Mouse (Mus musculus) heart, embryonic 16.5 days (tissue): ENCODE data around the gene Ccdc24. TPM values are rescaled to one million over a fixed set of nuclear protein-coding genes. Genes with fewer than 3 reads are reported as not detected.

ENCODE experiments used
- ATAC-seq: fragments of 200-750 bp; cut with Nextera tagmentation; replicated peaks from 2 replicates; pipeline ENCODE4 v1.8.0; 2017; ENCODE audit warnings: moderate number of reproducible peaks; ENCODE audit not compliant: insufficient read depth, low FRiP score; ENCODE audit errors: extremely low read depth
- H3K27ac ChIP-seq: fragments of 300-500 bp; sonication (generic); 2 replicates; pipeline ENCODE4 v1.5.1; 2014; ENCODE audit warnings: mild to moderate bottlenecking, low read length, control low read depth, moderate library complexity
- H3K27me3 ChIP-seq: fragments of 300-500 bp; sonication (generic); 2 replicates; pipeline ENCODE4 v1.6.1; 2014; ENCODE audit warnings: low read length, mixed read lengths; ENCODE audit not compliant: control insufficient read depth, insufficient read depth
- H3K36me3 ChIP-seq: fragments of 300-500 bp; sonication (generic); 2 replicates; pipeline ENCODE4 v1.6.1; 2014; ENCODE audit not compliant: control insufficient read depth, insufficient read depth
- H3K4me1 ChIP-seq: fragments of 300-500 bp; sonication (generic); 2 replicates; pipeline ENCODE4 v1.6.1; 2014; ENCODE audit warnings: low read length, mixed read lengths; ENCODE audit not compliant: control insufficient read depth, insufficient read depth
- H3K4me2 ChIP-seq: fragments of 300-500 bp; sonication (generic); 2 replicates; pipeline ENCODE4 v1.6.1; 2014; ENCODE audit warnings: low read depth, mild to moderate bottlenecking, control low read depth, low read length
- H3K4me3 ChIP-seq: fragments of 300-500 bp; sonication (generic); 2 replicates; pipeline ENCODE4 v1.5.1; 2014; ENCODE audit warnings: mild to moderate bottlenecking, control low read depth, low read length
- H3K9ac ChIP-seq: fragments of 300-500 bp; sonication (generic); 2 replicates; pipeline ENCODE4 v1.6.1; 2014; ENCODE audit warnings: low read length, control low read depth
- H3K9me3 ChIP-seq: fragments of 300-500 bp; sonication (generic); replicated peaks from 2 replicates; pipeline ENCODE4 v1.6.1; 2016; ENCODE audit warnings: low read length; ENCODE audit not compliant: control insufficient read depth
- WGBS: fragments of 180-500 bp; shearing (Covaris S2); extraction: QIAGEN DNeasy Blood & Tissue Kit; methylation state at CpG from one replicate; pipeline ENCODE4 v1.1.7; 2014; 5-methylcytosine and 5-hydroxymethylcytosine counted together
- polyA plus RNA-seq: library from polyadenylated mRNA; unstranded; fragments of >200 nt; fragmentation: Nextera tagmentation; extraction: Ambion mirVana; gene quantifications from 2 replicates; pipeline ENCODE4 v1.2.1, GENCODE M21; 2015

Ccdc24 gene
- polyA plus RNA-seq, 1 experiment from 2014 or later = 0.51 TPM

DNA sequence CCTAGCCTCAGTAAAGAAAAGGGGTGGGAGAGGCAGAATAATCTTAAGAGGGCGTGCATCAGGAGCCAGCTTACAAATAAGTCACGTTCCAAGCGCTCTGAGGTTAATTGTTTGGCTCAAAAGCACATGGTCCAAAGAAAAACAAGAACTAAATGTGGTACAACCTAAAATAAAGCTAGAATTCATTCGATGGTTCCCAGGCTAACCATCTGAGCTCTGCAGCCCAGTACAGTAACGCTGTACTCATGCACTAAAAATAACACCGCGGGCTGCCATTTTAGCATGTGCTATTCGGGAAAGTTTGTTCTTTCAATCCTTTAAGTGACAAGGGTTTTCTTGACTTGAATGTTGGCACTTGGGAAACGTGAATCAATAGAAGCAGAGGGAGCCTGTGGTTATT, 11.8 kb downstream of the Ccdc24 start:
- no peak overlapping the region for H3K4me3 ChIP-seq
- H3K27me3 ChIP-seq = no peaks in the 10 kb centered on the region
- 75% methylated on average over 9 of the region's 9 CpGs for WGBS
- H3K4me1 ChIP-seq = no peaks in the 10 kb centered on the region; the same call in 1 of the 2 replicates
- no peak for ATAC-seq
- H3K9me3 ChIP-seq = no peaks in the 10 kb centered on the region
- no peaks in the 10 kb centered on the region for H3K36me3 ChIP-seq
- H3K27ac ChIP-seq = no peak overlapping the region
- no peak overlapping the region for H3K4me2 ChIP-seq
- no peak overlapping the region for H3K9ac ChIP-seq

DNA sequence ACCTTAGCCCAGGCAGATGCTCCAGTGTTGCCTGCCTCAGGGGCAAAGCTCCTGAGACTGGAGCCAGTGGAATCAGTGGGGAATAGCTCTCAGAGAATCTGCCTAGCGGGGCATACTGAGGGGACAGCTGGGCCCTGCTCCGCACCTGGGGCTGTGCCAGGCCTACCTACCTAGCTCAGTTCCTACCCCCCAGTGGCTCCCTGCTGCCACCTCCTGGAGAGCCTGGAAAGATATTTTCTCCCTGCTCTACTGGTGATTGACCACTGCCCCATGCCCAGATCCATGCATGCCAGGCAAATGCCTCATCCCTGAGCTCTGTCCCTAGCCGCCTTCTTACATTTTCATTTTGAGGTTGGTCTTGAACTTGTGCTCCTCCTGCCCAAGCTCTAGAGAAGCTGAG, 13.6 kb downstream of the Ccdc24 start:
- Histone ChIP-seq H3K27ac (no peak overlapping the region), H3K9me3 (no peaks in the 10 kb centered on the region), H3K9ac (no peak overlapping the region), H3K36me3 (no peaks in the 10 kb centered on the region), H3K4me1 (peaks cover 7% of the 10 kb centered on the region; the same call in 1 of the 2 replicates), H3K4me3 (no peak overlapping the region), H3K27me3 (no peaks in the 10 kb centered on the region), H3K4me2 (no peak overlapping the region)
- WGBS = 71% methylated on average over 3 of the region's 3 CpGs
- ATAC-seq = no peak

DNA sequence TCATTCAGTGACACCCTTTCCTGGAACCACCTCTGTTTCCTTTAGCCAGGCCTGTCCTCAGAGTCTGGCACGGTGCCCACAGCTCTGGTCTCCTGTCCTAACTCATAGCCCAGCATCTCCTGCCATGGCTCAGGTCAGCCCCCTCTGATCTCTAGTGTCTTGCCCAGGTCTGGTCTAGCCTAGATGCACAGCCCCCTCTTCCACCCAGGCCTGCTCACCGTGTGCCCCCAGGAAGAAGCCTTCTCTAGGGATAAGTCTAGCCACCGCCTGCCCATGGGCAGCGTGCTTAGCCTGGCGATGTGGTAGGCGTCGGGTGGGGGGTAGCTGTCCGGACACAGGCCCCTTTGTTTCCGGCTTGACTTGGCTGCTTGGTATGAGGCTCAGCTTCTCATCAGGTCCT, 17.2 kb downstream of the Ccdc24 start:
- no peak for ATAC-seq
- Histone ChIP-seq H3K4me1 (peaks cover 7% of the 10 kb centered on the region; the same call in 1 of the 2 replicates), H3K4me2 (no peak overlapping the region), H3K27ac (no peak overlapping the region), H3K27me3 (no peaks in the 10 kb centered on the region), H3K36me3 (no peaks in the 10 kb centered on the region), H3K9me3 (no peaks in the 10 kb centered on the region), H3K9ac (no peak overlapping the region), H3K4me3 (no peak overlapping the region)
- WGBS = 74% methylated on average over 9 of the region's 9 CpGs

DNA sequence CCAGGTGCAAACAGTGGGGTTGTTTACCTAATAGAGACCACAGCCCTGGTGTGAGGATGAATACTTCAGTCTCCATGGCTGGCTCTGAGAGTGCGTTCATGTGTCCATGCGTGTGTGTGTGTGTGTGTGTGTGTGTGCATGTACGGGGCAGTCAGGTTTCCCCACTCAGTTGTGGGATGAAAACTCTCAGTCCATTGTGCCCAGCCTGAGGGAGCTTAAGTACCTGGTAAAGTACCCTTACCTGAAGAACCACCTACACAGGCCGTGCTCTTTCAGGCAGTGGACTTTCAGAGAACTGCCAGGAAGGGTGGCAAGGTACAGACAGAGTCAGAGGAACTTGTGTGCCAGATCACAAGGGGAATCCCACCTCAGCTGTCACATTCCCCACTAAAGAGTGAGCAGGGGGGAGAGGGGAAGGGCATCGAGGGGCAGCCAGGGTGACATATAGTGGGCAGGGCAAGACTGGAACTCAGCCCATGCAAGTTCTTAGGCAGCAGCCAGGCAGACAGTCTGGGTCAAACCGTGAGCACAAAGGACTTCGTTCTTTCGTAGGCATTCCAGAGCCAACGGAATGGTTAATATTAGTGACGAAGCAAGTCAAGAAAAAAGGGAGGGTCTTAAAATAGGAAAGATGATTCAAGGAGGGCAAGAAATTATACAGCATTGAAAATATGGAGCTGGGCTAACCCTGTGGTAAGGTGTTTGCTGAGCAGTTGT, 20.0 kb downstream of the Ccdc24 start:
- no peaks in the 10 kb centered on the region for H3K36me3 ChIP-seq
- no peak for ATAC-seq
- no peak overlapping the region for H3K27ac ChIP-seq
- H3K9me3 ChIP-seq = no peaks in the 10 kb centered on the region
- H3K27me3 ChIP-seq = no peaks in the 10 kb centered on the region
- peaks cover 9% of the 10 kb centered on the region; the same call in 1 of the 2 replicates for H3K4me1 ChIP-seq
- no peak overlapping the region for H3K4me2 ChIP-seq
- H3K4me3 ChIP-seq = no peak overlapping the region
- no peak overlapping the region for H3K9ac ChIP-seq
- WGBS = 87% methylated on average over 10 of the region's 10 CpGs

DNA sequence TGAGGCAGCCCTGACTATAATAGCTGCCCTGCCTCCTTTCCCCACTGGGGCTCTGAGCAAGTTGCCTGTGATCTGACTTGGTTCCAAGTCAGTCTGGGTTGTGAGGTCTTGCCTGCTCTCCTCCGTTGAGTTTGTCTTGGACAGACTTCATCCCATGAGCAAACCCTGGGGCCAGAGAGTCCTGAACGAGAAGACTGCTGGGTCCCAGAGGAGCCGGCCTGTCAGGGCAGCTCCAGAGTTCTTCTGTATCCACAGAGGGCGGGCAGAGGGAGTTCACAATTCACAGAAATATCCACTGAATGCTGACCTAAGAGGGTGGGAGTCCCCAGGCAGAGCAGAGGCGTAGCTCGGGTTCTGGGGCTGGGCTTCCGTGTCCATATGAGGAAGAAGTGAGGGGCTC, 21.5 kb downstream of the Ccdc24 start:
- Histone ChIP-seq H3K9me3 (no peaks in the 10 kb centered on the region), H3K4me1 (peaks cover 9% of the 10 kb centered on the region; the same call in 1 of the 2 replicates), H3K9ac (no peak overlapping the region), H3K27me3 (no peaks in the 10 kb centered on the region), H3K4me2 (no peak overlapping the region), H3K4me3 (no peak overlapping the region), H3K27ac (no peak overlapping the region), H3K36me3 (no peaks in the 10 kb centered on the region)
- ATAC-seq = peak; percentile 33; the same call in 1 of the 2 replicates
- WGBS = 66% methylated on average over 7 of the region's 7 CpGs

DNA sequence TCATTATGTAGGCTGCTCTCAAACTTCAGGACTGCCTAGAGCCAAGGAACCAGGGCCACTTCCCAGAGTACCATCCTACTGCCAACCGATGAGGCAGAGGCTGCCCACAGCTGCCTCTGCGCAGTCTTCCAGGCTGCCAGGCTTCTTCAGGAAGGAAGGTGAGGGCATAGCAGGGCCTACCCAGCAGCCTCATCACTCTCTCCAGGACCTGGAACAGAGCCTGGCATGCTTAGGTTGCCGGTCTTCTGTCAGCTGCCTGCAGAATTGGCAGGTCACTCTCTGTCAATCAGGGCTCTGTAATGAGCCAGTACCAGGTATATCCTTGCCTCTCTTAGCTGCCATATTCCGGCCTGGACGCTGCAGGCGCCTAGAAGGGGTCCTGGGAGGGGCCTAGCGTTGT, 22.2 kb downstream of the Ccdc24 start:
- H3K9me3 ChIP-seq = no peaks in the 10 kb centered on the region
- no peaks in the 10 kb centered on the region for H3K36me3 ChIP-seq
- 74% methylated on average over 7 of the region's 7 CpGs for WGBS
- H3K27ac ChIP-seq = no peak overlapping the region
- ATAC-seq = no peak
- no peak overlapping the region for H3K4me3 ChIP-seq
- H3K4me2 ChIP-seq = no peak overlapping the region
- H3K4me1 ChIP-seq = peaks cover 7% of the 10 kb centered on the region; the same call in 1 of the 2 replicates
- H3K27me3 ChIP-seq = no peaks in the 10 kb centered on the region
- H3K9ac ChIP-seq = no peak overlapping the region

DNA sequence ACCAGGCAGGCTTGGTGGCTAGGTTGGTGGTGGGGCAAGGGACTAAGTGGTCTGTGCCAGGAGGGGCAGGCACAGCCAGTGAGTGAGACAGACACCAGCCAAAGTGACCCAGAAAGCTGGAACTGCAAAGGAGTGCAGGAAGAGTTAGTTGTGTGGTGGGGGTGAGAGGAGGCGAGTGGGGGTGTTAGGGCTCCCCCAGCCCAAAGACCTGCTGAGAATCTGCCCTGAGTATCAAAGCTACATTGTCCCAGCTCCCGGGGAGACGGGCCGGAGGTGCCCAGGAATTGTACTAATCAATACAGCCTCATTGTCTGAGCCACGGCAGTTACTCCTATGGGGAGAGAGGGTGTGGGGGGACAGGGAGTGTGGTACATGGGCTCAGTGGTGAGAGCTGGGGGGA, 22.9 kb downstream of the Ccdc24 start:
- no peak for ATAC-seq
- H3K27me3 ChIP-seq = no peaks in the 10 kb centered on the region
- no peak overlapping the region for H3K4me2 ChIP-seq
- peaks cover 5% of the 10 kb centered on the region; the same call in 1 of the 2 replicates for H3K4me1 ChIP-seq
- no peaks in the 10 kb centered on the region for H3K36me3 ChIP-seq
- no peaks in the 10 kb centered on the region for H3K9me3 ChIP-seq
- H3K9ac ChIP-seq = no peak overlapping the region
- no peak overlapping the region for H3K27ac ChIP-seq
- no peak overlapping the region for H3K4me3 ChIP-seq
- WGBS = 79% methylated on average over 5 of the region's 5 CpGs

DNA sequence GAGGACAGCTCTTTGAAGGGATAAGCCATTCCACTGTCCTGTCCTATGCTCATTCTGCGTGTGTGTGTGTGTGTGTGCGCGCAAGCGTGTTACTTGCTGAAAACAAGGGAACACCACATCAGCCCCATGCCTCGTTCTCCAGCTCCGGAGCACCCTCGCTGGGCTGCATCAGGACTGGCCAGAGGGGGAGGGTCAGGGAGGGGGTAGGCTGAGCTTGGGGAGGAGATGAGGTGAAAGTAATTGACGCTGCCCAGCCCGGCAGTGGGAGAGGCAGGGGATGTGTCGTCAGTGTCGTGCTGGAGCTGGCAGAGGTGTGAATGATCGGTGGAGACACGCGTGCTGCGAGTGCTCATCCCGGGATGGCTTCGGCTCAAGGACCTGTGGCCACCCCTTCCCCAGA, 23.3 kb downstream of the Ccdc24 start:
- ATAC-seq = no peak
- H3K4me2 ChIP-seq = no peak overlapping the region
- WGBS = 48% methylated on average over 17 of the region's 17 CpGs
- H3K36me3 ChIP-seq = no peaks in the 10 kb centered on the region
- 0 out of 2 replicates have a peak, but pooled peaks cover 2% of the 10 kb centered on the region for H3K4me1 ChIP-seq
- no peak overlapping the region for H3K27ac ChIP-seq
- no peaks in the 10 kb centered on the region for H3K9me3 ChIP-seq
- no peak overlapping the region for H3K4me3 ChIP-seq
- H3K9ac ChIP-seq = no peak overlapping the region
- H3K27me3 ChIP-seq = no peaks in the 10 kb centered on the region

DNA sequence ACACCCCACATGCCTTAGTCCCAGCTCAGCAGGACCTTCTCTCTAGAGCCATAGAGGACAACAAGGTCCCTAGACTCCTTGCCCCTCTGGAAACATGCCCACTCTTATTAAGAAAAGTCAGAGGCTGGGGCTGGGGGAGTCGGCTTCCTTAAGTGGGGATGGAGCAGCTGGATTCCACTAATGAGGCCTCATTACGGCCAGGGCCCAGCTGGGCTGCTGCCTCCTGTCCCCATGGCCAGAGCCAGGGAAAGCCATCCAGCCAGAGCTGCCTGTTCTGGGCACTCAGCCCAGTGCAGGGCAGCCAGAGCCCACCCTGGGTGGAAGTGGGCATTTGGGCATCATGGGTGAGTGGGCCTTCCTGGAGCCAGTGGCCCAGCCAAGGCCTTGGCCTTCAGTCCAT, 25.3 kb downstream of the Ccdc24 start:
- H3K4me2 ChIP-seq = no peak overlapping the region
- H3K27ac ChIP-seq = no peak overlapping the region
- ATAC-seq = no peak
- no peak overlapping the region for H3K4me3 ChIP-seq
- no peak overlapping the region for H3K9ac ChIP-seq
- no peaks in the 10 kb centered on the region for H3K36me3 ChIP-seq
- 68% methylated on average over 2 of the region's 2 CpGs for WGBS
- 0 out of 2 replicates have a peak, but pooled peaks cover 2% of the 10 kb centered on the region for H3K4me1 ChIP-seq
- no peaks in the 10 kb centered on the region for H3K27me3 ChIP-seq
- no peaks in the 10 kb centered on the region for H3K9me3 ChIP-seq
